Mouse (Mus musculus): ENCODE measurements around the gene Raly.

DNA sequence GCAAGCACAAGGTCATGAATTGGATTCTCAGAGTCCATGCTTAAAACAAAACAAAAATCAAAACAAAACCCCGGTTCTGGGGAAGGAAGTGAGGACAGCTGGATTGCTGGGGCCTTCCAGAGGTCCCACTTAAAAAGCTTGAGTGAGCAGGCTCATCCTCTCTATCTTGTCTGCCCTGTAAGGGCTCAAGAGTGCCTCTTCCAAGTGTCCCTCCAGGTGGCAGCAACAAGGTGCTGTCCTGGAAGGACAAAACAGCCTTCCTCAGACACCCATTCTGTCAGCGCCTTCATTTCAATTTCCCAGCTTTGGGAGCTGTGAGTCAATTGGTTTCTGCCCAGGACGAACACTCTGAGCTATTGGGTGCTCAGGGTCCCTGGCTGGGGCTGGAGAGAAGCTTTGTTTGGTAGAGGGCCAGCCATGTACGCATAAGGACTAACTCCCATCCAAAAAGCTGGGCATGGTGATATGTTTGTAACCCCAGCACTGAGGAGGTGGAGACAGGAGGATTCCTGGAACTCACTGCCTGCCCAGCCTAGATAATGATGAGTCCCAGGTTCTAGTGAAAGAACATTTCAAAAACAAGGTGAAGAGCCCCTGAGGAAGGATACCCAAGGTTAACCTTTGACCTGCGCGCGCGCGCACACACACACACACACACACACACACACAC is 25.9 kb upstream of the Raly start:
- TF ChIP-seq CTCF (IDR thresholded peaks at IDR 0.05; ENCODE audit: low read depth) (peak; percentile 66), EP300 (IDR thresholded peaks at IDR 0.05; ENCODE audit: low read depth) (peak; percentile 91)
